Mouse (Mus musculus) lung, adult 2 months (tissue): ENCODE data around the gene AC134908.4.

Experiments used
- CTCF ChIP-seq: fragments of 200-500 bp; IDR thresholded peaks from 2 replicates; pipeline ENCODE4 v1.5.1; 2011; ENCODE audit warnings: mild to moderate bottlenecking, low read length, control low read depth; ENCODE audit not compliant: insufficient read depth
- POLR2A ChIP-seq: fragments of 200-500 bp; IDR thresholded peaks from 2 replicates; pipeline ENCODE4 v1.6.1; 2011; ENCODE audit warnings: low read depth, mild to moderate bottlenecking, control low read depth, low read length, borderline replicate concordance; ENCODE audit errors: extremely low read depth

GRCm38 (mm10) chr17:25743831-25744230 is 51.6 kb downstream of the AC134908.4 start:
- TF ChIP-seq CTCF = no peak
- no peak for TF ChIP-seq POLR2A
